Mouse (Mus musculus): Measurements from ENCODE around the gene Ffar2.

Ffar2 gene

DNA sequence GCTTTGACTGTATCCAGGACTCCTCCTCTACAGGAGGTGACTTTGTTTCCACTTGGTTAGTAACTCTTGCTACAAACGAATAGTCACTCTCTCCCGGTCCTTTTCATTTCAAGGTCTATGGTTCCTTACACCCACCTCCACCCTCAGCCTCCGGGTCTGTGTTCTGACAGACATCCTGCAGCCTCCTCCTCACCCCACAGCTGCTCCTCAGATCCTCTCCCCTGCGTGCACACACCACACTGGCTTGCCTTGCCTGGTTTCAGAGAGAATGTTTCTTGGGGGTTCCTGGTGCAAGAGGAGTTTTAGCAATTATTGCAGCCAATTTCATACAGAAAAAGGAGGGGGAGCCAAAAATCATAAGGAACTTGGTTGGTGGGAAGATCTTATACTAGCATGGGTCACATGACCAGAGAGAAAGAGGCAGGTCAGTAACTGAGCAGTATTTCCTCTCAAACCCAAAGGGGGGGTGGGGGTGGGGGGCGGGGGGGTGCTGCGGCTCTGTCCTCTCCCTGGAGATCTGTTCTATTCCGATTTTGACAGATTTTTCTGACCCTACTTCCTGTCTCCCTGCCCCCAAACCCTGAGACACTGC, 2.6 kb downstream of the Ffar2 start:
- DNase-seq = no peak

DNA sequence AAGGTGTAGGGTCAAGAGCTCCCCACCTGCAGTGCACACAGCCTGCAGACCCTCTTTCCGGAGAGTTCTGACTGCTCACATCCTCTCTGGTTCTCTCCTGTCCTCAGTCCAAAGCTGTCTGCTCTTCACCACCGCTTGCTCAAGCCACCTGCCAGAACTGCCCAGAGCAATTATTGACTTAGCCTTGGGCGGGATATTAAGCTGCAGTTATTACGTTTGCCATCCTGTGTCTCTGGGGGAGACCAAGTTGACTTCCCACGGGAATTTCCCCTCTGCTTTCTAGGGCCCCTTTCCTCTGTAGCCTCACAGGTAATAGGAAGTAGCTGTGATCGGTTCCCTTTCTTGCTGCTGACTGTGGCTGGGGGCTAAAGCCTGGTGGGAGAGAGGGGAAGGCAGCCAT, 3.4 kb downstream of the Ffar2 start:
- no peak for DNase-seq

DNA sequence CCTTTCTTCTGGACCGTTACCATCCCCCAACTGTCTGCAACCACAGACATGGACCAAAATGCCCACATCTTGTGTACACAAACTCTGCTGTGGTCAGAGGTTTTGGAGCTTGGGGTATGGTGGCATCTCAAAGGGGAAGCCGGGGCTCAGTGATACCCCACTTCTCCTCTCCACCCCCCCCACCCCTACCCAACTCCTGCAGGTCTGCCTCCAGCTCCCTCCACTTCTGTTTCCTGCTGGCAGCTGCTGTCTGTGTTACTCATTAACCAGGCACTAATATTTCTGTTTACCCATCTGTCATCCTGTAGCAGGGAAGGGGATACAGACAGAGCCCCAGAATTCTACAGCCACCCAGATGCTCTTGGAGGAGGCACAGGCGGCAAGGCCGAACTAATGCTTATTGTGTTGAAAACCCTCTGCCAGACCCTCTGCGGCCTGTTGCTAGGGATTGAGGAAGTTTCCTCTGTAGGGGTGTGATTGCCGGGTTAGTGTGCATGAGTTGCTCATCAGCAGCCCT, 11.2 kb downstream of the Ffar2 start:
- no peak for DNase-seq

DNA sequence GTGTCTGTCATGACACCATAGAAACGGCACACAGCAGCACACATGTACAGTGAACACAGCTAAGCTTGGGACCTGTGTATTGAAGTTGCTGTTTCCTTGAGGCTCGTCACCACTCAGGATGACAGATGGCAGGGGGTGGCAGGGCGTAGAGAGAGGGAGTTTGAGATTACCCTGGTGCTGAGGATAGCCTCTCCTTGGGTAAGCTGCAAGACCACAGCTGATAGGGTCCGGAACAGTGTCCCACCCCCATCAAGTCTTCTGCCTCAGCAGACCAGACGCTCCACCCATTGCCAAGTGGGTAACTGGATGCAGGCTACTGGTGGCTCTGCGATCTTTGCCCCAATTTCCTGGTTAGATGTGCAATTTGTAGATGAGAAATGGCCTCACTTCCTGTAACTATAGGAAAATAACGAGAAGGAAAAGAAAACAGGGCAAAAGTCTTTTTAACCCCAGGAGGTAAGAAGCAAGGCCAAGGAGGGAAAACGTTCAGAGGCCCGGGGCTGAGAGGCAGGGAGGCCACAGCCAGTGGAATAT, 11.8 kb downstream of the Ffar2 start:
- no peak for DNase-seq

DNA sequence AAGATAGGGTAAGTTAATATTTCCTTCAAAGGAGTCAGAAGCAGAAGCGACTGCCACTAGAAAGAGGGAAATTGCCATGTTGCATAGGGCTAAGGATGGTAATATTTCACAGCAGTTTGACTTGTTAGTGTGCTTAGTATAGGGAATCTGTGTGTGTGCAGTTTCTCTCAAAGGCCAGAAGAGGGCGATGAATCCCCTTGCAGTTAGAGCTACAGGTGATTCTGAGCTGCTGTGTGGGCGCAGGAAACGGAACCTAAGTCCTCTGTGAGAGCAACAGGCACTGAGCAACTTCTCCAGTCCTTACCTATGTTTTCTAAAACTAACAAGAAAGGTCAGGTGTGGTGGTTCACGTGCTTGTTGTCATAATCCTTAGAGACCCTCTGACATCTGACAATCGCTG, 13.3 kb downstream of the Ffar2 start:
- no peak for DNase-seq

DNA sequence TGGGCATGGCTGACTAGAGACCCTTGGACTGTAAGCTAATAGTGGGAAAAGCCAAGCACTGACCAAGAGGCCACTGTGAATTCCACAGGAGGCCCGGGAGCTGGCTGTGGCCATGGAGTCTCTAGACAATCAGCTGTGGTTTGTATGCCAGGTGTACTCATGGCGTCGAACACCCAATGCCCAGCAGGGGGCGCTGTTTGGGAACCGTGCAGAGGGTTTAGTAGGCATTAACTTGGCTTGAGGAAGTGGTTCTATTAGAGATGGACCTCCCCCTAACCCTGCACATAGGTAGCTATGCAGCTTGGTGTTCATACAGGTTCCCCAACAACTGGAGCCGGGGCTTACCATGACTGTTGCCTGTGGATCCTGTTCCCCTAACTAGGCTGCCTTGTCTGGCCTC, 17.7 kb downstream of the Ffar2 start:
- peak; percentile 49 for DNase-seq

DNA sequence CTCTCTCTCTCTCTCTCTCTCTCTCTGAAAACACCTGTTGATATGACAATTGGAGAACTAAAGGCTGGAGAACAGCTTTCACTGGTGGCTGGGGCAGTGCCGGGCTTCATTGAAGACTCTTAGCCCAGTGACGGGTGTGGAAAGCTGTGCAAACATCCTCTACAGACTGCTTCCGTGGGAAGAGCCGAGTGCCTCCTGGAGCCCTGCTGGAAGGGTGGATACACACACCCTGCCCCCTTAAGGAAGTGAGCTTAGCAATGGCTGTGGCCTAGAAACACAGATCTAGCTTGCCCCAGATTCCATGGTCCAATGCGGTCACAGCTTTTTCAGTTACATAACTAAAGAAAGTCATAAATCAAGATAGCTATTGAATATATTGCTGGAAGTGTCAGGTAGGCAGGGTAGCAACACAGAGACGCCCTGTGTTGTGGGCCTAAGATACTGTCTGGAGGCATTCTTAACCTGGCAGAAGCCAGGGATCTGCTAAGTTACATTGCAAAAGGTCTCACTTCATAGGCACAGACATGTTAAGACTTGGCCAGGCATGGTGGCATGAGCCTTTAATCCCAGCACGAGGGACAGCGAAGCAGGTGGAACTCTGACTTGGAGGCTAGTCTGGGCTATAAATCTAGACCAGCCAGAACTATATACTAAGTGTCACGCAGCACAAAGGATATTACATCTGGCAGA, 19.4 kb downstream of the Ffar2 start:
- no peak for DNase-seq

DNA sequence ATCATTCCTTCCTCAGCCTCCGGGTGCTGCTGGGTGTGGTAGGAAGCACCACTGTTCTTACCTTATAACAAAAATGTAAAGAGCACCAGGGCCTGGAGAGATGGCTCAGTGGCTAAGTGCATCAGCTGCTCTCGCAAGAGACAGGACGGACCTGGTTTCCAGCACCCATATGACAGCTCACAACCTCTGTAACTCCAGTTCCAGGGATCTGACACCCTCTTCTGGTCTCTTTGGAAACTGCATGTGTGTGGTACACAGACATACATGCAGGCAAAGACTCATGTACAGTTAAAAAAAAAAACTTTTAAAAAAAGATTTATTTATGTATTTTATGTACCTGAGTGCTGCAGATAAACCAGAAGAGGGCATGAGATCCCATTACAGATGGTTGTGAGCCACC, 20.3 kb downstream of the Ffar2 start:
- DNase-seq = no peak

DNA sequence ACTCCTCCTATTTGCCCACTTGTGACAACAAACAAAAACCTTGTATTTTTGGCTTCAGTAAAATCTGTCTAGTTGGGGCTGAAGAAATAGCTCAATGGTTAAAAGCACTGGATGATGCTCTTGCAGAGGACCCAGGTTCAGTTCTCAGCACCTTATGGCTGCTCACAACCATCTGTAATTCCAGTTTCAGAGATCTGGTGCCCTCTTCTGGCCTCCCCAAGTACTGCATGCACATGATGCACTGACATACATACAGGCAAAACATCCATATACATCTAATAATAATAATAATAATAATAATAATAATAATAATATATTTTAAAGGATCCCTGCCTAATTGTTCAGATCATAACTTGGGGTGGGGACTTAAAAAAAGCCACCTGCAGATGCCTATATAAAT, 22.9 kb downstream of the Ffar2 start:
- DNase-seq = no peak

DNA sequence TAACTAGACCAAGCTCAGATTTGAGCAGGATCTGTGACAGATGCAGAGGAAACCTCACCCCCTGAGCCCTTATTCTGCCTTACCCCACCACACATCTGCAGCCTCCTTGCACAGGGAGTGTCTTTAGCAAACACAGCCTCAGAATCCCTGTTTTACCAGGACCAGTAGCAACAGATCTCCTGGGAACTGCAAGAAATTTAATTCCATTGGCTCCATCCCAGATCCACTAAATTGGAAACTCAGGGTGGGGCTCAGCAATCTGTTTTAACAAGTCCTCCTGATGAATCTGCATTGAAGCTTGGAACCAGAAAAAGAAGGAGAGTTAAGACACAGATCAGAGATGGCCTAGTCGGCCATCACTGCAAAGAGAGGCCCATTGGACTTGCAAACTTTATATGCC, 26.8 kb downstream of the Ffar2 start:
- no peak for DNase-seq

DNA sequence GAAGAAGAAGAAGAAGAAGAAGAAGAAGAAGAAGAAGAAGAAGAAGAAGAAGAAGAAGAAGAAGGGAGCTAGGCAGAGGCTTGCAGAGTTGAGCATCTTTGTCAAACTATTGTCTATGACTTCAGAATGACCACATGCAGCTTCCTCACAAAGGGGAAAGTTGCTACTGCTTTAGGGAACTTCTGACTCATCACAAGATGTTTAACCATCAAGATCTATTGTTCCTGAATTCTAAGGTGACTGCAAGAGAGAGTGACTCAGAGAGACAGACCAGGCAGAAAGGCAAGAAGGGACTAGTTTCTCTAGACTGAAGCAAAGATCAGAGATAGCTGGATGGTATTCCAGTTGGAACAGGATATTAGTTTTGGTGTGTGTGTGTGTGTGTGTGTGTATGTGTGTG, 28.7 kb downstream of the Ffar2 start:
- no peak for DNase-seq

DNA sequence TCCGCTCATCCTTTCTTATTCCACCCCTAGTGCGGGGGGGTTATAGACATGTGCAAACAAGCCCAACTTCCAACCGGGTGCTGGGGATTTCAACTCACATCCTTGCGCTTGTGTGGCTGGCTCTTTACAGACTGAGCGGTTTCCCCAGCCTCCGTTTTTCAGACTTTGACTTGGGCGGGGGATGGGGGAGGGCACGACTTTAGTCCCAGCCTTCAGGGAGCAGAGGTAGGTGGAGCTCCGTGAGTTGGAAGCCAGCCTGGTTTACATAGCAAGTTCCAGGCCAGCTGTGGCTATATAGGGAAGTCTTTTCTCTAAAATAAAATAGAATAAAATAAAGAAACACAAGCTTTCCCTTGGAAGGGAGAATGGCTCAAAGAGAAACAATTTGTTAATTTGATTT, 31.7 kb downstream of the Ffar2 start:
- DNase-seq = peak; percentile 16

DNA sequence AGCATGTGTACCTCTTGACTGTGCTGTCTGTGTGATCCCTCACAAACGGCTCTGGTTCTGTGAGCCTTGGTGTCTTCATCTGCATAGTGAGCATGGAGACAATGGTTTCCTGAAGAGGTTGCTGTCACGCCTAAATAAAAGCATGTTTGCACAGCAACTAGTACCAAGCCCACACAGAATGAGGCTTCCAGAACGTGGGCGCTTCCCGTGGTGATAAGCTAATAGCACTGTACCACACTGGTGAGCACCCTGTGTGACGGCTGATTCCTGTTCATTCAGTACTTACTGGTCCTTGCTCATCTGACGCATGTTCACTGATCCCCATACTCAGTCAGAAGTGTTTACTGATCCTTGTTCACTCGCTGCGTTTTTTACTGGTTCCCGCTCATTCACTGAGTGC, 33.4 kb downstream of the Ffar2 start:
- DNase-seq = no peak

DNA sequence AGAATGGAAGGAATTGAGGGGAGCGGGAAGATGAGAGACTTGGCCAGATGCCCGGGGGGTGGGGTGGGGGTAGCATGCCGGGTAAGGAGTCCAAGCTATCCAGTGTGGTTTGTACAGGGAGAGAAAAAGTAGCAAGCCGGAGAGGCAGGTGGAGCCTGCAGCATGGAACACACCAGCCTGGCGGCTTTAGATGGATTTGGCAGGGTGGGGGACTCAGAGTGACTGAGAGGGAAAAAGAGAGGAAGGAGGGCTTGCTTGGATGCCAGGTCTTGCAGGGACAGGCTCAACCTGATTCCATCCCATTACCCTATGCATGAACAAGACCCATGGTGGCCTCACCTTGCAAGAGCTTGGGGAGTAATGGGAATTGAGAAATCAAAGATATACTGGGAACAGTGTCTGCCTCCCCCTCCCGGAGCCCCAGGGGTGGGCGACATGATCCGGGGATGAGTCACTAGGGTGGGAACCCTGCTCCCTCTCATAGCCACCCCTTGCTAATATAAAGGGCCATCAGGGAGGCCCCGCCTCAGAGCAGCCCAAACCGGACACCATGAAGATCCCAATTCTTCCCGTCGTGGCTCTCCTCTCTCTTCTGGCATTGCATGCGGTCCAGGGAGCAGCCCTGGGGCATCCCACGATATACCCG, 36.1 kb downstream of the Ffar2 start, which contains the start of gene Krtdap:
TSS of gene Krtdap (plus strand) at position 520 of the 646 bp plus-strand sequence.
- no peak for DNase-seq

DNA sequence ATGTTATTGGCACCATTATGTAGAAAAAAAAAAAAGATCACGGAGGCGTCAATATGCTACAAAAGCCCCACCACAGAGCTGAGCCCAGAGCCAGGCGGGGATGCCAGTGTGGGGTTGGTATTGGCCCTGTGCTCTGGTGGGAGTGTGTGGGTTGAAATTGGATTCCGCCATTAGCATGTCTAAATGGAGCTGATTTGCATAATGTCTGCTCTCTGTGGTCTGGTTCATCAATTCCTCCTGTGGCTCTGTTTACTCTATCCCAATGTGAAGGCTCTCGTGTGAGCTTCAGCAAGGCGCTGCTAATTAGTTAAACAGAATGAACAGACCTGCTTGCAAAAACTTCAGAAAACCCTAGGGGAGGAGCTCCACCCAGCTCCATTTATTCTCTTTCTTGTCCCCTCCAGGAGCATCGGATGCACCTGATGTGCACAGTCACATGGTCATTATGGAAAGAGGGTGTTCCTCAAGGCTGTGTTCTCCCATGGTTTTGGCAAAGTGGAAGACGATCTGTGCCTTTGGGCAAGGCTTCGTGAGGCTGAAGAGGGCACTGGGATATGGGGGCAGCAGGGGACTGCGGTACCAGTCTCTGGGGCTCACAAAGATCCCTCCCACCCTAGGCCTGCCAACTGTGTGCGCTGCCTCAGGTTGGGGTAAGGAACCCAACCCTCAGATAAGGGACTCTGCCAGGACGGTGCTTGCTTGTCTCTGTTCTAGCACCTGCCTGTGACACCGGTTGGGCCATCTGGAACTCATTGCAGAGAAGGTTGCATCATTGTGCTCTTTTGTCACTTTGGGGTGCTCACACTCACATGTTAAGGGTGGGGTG, 37.6 kb downstream of the Ffar2 start:
- no peak for DNase-seq

DNA sequence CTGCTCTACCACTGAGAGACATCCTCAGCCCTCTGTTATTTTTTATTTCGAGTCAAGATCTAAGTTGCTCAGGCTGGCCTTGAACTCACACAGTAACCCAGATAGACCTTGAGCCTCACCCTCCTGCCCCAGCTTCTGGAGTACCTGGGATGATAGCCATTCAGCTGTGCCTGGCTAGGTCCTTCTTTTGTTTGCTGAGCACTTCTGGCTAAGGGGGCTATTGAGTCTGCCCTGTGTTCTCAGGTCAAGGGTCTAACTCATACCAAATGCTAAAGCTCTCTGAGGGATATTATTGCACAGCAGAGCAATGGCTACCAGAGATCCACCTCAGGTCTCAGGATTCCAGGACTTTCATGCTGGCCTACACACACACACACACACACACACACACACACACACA, 38.4 kb downstream of the Ffar2 start:
- DNase-seq = no peak

DNA sequence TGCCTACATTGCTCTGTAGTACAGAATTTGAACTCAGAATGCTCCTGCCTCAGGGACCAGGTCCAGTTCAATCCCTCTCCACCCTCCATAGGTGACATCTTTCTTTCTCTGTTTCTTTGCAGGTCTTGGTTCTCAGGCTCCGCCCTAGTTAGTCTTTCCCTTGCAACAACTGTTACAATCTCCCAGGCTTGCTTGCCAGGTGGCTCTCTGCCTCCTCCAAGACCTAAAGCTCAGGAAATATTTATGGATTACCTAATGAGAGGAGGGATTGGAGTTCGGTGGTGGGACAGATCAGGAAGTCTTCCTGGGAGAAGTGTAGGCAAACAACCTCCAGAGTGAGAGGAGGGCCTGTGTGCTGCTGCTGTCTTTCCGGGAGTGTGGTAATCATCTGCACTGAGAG, 40.9 kb downstream of the Ffar2 start:
- no peak for DNase-seq

DNA sequence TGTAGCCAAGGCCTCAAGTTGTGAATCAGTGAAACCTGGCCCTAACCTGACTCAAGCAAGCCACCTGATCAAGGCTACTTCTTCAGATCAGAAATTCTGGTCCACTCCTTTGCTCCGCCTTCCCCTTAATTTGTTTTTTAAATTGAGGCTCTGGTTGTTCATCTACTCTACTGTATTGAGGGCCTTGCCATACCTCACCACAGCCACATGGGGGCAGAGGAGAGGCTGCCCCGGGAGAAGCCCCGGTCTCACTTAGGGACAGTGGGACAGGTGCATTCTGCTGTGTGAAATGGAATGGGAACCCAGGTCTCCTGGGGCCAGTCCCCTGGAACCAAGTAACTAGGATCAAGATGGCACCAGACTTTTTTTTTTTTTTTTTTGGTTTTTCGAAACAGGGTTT, 41.8 kb downstream of the Ffar2 start:
- DNase-seq = no peak

DNA sequence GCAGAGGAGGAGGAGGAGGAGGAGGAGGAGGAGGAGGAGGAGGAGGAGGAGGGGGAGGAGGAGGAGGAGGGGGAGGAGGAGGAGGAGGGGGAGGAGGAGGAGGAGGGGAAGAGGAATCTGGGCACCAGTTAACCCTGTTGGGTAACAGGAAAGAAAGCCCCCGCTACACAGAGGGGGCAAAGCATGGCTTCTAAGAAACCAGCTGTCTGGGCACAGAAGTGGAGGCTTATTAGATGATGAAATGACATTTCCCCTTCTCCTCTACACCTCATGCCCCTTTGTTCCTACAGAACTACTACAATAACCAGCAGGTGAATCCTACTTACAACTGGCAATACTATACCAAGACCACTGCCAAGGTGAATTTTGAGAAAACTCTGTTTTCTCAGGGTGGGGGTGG, 45.7 kb downstream of the Ffar2 start:
- DNase-seq = no peak

DNA sequence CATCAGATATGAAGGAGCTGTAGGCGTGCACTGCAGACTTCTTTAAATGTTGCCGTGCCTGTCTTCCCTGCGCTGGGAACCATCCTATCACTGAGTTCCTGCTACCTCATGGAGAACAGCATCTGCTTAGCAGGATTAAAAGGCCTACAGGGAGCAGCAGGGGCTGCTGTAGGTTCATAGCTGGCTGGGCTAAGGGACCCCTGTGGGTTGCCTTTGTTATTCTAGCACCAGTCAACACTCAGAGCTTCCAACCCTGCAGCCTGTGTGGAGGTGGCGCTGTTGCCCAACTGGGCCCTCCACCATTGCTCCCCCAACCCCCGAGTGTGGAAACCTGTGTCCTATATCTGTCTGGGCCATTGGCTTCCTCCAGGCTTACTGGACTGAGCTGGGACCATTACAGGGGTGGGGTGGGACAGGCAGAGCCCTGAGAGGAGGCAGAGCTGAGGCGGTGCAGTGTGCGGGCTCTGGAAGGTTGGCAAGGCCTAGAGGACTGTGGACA, 46.4 kb downstream of the Ffar2 start:
- no peak for DNase-seq

DNA sequence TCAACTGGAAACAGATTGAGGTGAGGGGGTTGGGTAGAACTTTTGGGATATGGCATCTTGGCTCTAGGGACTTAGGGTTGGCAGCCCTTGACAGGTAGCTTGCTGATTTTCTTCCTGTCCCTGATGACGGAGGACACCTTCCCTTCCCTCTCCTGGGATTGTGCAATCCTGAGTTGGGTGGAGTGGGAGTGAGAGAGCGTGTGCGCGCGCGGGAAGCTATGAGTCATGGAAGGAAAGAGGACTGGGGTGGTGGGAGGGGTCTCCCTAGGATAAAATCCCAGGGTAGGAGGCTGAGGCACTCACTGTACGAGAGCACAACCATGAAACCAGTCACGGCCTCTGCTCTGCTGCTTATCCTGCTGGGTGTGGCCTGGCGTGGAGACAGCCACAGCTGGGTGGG, 47.5 kb downstream of the Ffar2 start:
- no peak for DNase-seq

DNA sequence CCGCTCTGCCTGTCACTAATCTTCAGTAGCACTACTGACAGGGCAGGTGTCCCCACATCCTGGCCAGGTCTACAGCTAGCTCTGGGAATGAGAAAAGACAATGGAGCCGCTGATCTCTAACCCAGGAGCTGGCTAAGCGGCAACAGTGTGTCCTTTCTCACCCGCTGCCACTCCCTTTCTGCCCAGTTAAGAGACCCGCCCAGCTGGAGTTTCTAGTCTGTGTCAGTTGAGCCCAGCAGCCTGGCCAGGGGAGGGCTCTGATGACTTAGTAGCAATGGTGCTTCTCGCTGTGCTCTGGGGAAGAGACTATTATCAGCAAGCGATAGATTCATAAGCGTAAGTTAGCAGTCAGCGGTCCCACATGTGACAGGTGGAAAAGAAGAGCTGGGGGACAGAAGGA, 54.3 kb downstream of the Ffar2 start:
- no peak for DNase-seq
